Mouse (Mus musculus) megakaryocyte, embryonic 14.5 days (primary cell): ENCODE measurements around the gene Acy3. TPM values are rescaled to one million over a fixed set of nuclear protein-coding genes. Genes with fewer than 3 reads are reported as not detected.
"Not testable (repeated sequence)": the region's sequence is repeated elsewhere in the genome, so short reads cannot be mapped to it uniquely, and the experiment has no call there.

Experiments used
- H3K27me3 ChIP-seq: replicated peaks from 2 replicates; pipeline ENCODE3; 2012; ENCODE audit warnings: inconsistent platforms
- H3K36me3 ChIP-seq: replicated peaks from 2 replicates; pipeline ENCODE3; 2012; ENCODE audit warnings: low read length, inconsistent platforms, mixed read lengths
- H3K4me1 ChIP-seq: 2 replicates; pipeline ENCODE4 v1.6.1; 2012; ENCODE audit warnings: inconsistent platforms
- H3K4me3 ChIP-seq: replicated peaks from 2 replicates; pipeline ENCODE3; 2012; ENCODE audit warnings: moderate library complexity, mild to moderate bottlenecking, inconsistent platforms
- H3K9me3 ChIP-seq: 2 replicates; pipeline ENCODE4 v1.6.1; 2012; ENCODE audit warnings: inconsistent platforms
- FLI1 ChIP-seq: IDR thresholded peaks from 2 replicates; pipeline ENCODE4 v1.6.1; 2012; ENCODE audit warnings: low read length, inconsistent platforms, mixed read lengths
- GATA1 ChIP-seq: IDR thresholded peaks from 3 replicates; pipeline ENCODE4 v1.6.1; 2012; ENCODE audit warnings: mixed read lengths, low read length, inconsistent platforms, borderline replicate concordance
- polyA plus RNA-seq: library from polyadenylated mRNA; stranded (reverse); fragments of >175 nt; gene quantifications from 2 replicates; pipeline ENCODE4 v1.2.3, GENCODE M21; 2012; ENCODE audit warnings: low replicate concordance; ENCODE audit not compliant: insufficient read depth

Gene Acy3
- polyA plus RNA-seq, 1 experiment, result 6.4 TPM

GRCm38 (mm10) chr19:4036327-4037045 is 50.1 kb downstream of the Acy3 start:
- no peak for TF ChIP-seq GATA1
- no peak for TF ChIP-seq FLI1
- H3K4me3 ChIP-seq, result peak overlapping the region; percentile 83
- no peaks in the 10 kb centered on the region for H3K9me3 ChIP-seq
- H3K36me3 ChIP-seq, result peaks cover 21% of the 10 kb centered on the region
- H3K27me3 ChIP-seq, result no peaks in the 10 kb centered on the region
- peaks cover 60% of the 10 kb centered on the region for H3K4me1 ChIP-seq

GRCm38 (mm10) chr19:4037154-4037787 is 50.9 kb downstream of the Acy3 start:
- Histone ChIP-seq H3K36me3 (peaks cover 21% of the 10 kb centered on the region), H3K4me3 (peak overlapping the region; percentile 93), H3K4me1 (peaks cover 68% of the 10 kb centered on the region)
- H3K27me3 ChIP-seq, H3K9me3 ChIP-seq: not testable (repeated sequence)

- TF ChIP-seq FLI1, result 0 out of 2 replicates have a peak, but pooled peaks have one; percentile 7
- no peak for TF ChIP-seq GATA1
- Histone ChIP-seq H3K27me3 (no peaks in the 10 kb centered on the region), H3K4me1 (peaks cover 65% of the 10 kb centered on the region), H3K9me3 (no peaks in the 10 kb centered on the region), H3K4me3 (peak within 1 kb of the TSS; percentile 93), H3K36me3 (peaks cover 21% of the 10 kb centered on the region)
Measured at GRCm38 (mm10) chr19:4037788-4038232, 51.4 kb downstream of the Acy3 start, which contains the start of gene Gstp1. TSS of gene Gstp1 (minus strand) at chr19:4037985.

Other genes starting within 250 kb of the Acy3 start
- 2.1 and 3.5 TPM in 2 replicates for gene Kmt5b, start 219.1 kb upstream of the Acy3 start, polyA plus RNA-seq
- 6.8 and 18.7 TPM in 2 replicates for gene Chka, start 134.8 kb upstream of the Acy3 start, polyA plus RNA-seq
- 39.3 and 78.0 TPM in 2 replicates for gene Tcirg1, start 79.4 kb upstream of the Acy3 start, polyA plus RNA-seq
- gene Ndufs8, start 73.8 kb upstream of the Acy3 start, polyA plus RNA-seq, result 38.8 and 142 TPM in 2 replicates
- 2.8 TPM in 1 of 2 replicates, not detected in the other for gene Aldh3b1, start 56.8 kb upstream of the Acy3 start, polyA plus RNA-seq
- 30.5 and 188 TPM in 2 replicates for gene Unc93b1, start 51.4 kb upstream of the Acy3 start, polyA plus RNA-seq
- gene Aldh3b3, start 27.9 kb upstream of the Acy3 start, polyA plus RNA-seq, result 0.04 TPM in 1 of 2 replicates, not detected in the other
- gene Aldh3b2, start 14.2 kb upstream of the Acy3 start, polyA plus RNA-seq, result not detected in 2 replicates
- gene Tbx10, start 6.2 kb downstream of the Acy3 start, polyA plus RNA-seq, result not detected in 2 replicates
- 11.7 and 19.3 TPM in 2 replicates for gene Nudt8, start 14.0 kb downstream of the Acy3 start, polyA plus RNA-seq
- gene Gm49405, start 14.1 kb downstream of the Acy3 start, polyA plus RNA-seq, result 0.74 and 0.93 TPM in 2 replicates
- 2.7 and 7.3 TPM in 2 replicates for gene Doc2g, start 16.7 kb downstream of the Acy3 start, polyA plus RNA-seq
- 111 and 122 TPM in 2 replicates for gene Ndufv1, start 26.2 kb downstream of the Acy3 start, polyA plus RNA-seq
- 128 and 173 TPM in 2 replicates for gene Gstp1, start 51.4 kb downstream of the Acy3 start, polyA plus RNA-seq
- gene Gstp2, start 59.5 kb downstream of the Acy3 start, polyA plus RNA-seq, result not detected in 2 replicates
- not detected in 2 replicates for gene Gstp3, start 73.0 kb downstream of the Acy3 start, polyA plus RNA-seq
- gene Cabp2, start 95.0 kb downstream of the Acy3 start, polyA plus RNA-seq, result not detected in 2 replicates
- gene Cdk2ap2, start 110.6 kb downstream of the Acy3 start, polyA plus RNA-seq, result 140 and 181 TPM in 2 replicates
- 122 and 153 TPM in 2 replicates for gene Pitpnm1, start 113.4 kb downstream of the Acy3 start, polyA plus RNA-seq
- gene Aip, start 139.3 kb downstream of the Acy3 start, polyA plus RNA-seq, result 293 and 434 TPM in 2 replicates
- gene Gpr152, start 153.2 kb downstream of the Acy3 start, polyA plus RNA-seq, result not detected in 2 replicates
- gene Cabp4, start 157.5 kb downstream of the Acy3 start, polyA plus RNA-seq, result 0.51 and 1.2 TPM in 2 replicates
- gene Coro1b, start 162.0 kb downstream of the Acy3 start, polyA plus RNA-seq, result 110 and 364 TPM in 2 replicates
- gene Ptprcap, start 167.0 kb downstream of the Acy3 start, polyA plus RNA-seq, result 777 and 793 TPM in 2 replicates
- gene Rps6kb2, start 176.8 kb downstream of the Acy3 start, polyA plus RNA-seq, result 108 and 492 TPM in 2 replicates
- gene Carns1, start 188.9 kb downstream of the Acy3 start, polyA plus RNA-seq, result 1.3 and 5.6 TPM in 2 replicates
- 24.1 and 31.5 TPM in 2 replicates for gene Tbc1d10c, start 204.7 kb downstream of the Acy3 start, polyA plus RNA-seq
- 268 and 792 TPM in 2 replicates for gene Ppp1ca, start 205.5 kb downstream of the Acy3 start, polyA plus RNA-seq
- gene Rad9a, start 215.1 kb downstream of the Acy3 start, polyA plus RNA-seq, result 22.1 and 24.3 TPM in 2 replicates
- 0.09 and 2.0 TPM in 2 replicates for gene Clcf1, start 227.7 kb downstream of the Acy3 start, polyA plus RNA-seq
- gene AC109138.7, start 227.8 kb downstream of the Acy3 start, polyA plus RNA-seq, result 8.5 and 73.0 TPM in 2 replicates
- gene Pold4, start 245.3 kb downstream of the Acy3 start, polyA plus RNA-seq, result 67.5 and 91.7 TPM in 2 replicates